Mouse (Mus musculus) liver (tissue): ENCODE measurements at regions not wholly inside any gene's neighbourhood (a gene's known extent, or its start where the extent isn't known, plus 50 kb on each side); places are given as distances from the start of the nearest gene placed in this dataset.

ENCODE experiments used
- DNase-seq: peaks from one replicate; pipeline ENCODE4 v3.0.0-alpha.2; 2020; ENCODE audit warnings: mixed read lengths

- DNase-seq = peak; percentile 0
These were observed 89.7 kb upstream of the Pgrmc2 start for GRCm38 (mm10) chr3:41172306-41173215.

DNA sequence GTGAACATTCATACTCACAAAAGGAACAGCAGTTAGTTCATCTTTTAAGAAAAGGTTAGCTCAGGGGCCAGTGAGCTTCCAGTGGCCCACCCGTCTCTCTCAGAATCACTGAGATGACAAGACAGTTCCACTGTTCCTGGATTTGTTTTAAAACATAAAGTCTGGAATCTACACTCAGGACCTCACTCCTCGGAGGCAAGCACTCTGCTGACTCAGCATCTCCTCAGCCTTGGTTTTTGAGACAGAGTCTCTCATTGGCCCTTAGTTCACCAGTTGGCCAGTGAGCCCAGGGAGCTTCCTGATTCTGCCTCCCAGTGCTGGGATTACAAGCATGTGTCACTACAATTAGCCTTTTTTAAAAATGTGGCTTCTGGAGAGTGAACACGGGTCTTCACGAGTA lies 88.9 kb upstream of the Pgrmc2 start:
- DNase-seq = peak; percentile 59

DNA sequence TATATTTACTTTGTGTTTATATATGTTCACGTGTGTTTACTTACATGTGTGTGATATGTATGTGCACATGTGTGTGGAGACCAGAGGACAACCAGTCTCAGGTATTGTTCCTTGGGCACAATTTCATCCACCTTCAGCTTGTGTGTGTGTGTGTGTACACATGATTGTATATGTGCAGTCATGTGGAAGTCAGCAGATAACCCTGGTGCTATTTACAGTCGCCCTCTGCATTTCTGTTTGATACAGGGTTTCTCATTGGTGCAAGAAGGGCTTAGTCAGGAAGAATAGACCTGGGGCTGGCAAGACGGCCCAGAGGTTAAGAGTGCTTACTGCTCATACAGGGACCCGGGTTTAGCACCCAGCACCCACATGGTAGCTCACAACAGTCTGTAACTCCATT lies 88.5 kb upstream of the Pgrmc2 start:
- DNase-seq = peak; percentile 37

- no peak for DNase-seq
These were observed 87.7 kb upstream of the Pgrmc2 start for GRCm38 (mm10) chr3:41170566-41170965.

GRCm38 (mm10) chr3:41169430-41169829 lies 86.6 kb upstream of the Pgrmc2 start:
- DNase-seq = peak; percentile 89

- DNase-seq = peak; percentile 63
These were observed 85.5 kb upstream of the Pgrmc2 start for GRCm38 (mm10) chr3:41168181-41168967.

GRCm38 (mm10) chr3:41167476-41167875 lies 84.6 kb upstream of the Pgrmc2 start:
- DNase-seq = no peak

GRCm38 (mm10) chr3:41164736-41165135 lies 81.9 kb upstream of the Pgrmc2 start:
- DNase-seq = no peak

DNA sequence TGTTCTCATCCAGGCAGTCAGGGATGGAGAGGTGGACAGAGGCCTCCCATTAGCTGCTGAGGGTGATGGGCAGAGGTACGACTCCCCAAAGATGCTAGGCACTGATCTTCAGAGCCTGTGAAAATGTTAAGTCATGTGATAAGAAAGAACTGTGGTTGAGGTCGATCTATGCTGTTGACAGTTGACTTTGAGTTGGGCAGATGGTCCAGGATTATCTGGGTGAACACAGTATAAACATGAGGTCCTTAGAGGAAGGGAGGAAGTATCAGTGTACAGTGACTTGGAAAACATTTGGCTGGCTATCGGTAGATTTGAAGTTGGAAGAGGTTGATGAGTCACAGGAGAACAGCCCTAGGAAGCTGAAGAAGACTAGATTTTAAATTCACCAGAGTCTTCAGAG lies 80.9 kb upstream of the Pgrmc2 start:
- peak; percentile 20 for DNase-seq

DNA sequence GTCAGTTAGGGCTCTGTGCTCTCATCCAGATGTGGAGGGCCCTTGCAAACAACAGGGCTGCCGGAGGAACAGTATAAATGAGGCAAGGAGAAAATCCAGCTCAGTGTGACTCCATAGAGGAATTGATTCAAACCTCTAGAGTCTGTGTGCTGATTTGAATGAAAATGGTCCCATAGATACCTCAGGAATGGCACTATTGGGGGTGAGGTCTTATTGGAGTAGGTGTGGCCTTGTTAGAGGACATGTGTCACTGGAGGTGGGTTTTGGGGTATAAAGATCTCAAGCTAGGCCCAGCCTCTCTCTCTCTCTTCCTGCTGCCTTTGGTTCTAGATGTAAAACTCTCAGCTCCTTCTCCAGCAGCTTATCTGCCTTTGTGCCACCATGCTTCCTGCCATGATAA lies 79.7 kb upstream of the Pgrmc2 start:
- no peak for DNase-seq

- DNase-seq = no peak
These were observed 77.8 kb upstream of the Pgrmc2 start for GRCm38 (mm10) chr3:41160648-41161047.

DNA sequence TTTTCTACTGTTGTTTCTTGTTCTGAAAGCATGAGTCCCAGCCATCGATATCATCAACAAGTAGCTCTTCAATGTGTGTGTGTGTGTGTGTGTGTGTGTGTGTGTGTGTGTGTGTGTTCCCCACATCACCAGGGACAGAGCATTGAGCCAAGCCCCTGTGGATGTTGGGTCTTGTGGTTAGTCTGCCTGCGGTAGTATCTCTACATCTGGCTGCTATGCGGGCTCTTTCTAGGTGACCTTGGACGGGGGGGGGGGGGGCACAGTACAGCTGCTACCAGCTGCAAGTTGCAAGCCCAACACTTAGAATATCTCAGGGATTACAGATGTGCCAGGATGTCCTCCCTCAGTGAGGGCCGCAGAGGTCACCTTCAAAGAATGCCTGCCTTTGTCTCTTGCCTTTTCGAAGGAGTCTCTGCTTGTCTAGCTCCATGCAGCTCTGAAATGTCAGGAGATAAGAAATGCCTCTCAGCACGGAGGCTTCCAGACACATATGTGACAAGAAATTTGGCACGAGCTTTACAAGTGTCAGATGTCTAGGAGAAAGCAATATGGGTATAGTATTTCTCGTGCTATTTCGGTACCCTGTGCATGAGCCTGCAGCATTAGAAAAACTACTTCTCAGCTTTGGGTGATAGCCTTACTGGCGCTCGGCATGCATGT lies 75.6 kb upstream of the Pgrmc2 start:
- DNase-seq = no peak

DNA sequence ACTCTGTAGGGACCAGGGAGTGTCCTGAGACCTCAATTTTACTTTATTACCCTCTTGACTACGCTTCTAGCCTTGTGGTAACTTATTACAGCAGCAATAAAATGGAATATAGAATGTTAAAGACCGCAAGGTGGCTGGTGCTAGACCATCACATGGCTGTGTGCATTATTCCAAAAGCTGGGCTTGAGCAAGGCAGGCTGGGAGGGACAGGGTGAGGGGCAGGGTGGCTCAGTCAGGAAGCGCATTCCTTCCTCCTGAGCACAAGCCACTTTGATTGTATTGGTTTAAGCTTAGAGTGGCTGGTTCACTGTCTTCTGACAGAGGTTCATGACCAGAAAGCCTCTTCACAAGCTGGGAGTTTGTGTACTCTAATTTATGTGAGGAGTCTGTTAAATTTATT lies 74.6 kb upstream of the Pgrmc2 start:
- no peak for DNase-seq

- DNase-seq = peak; percentile 47
These were observed 73.7 kb upstream of the Pgrmc2 start for GRCm38 (mm10) chr3:41156562-41156961.

DNA sequence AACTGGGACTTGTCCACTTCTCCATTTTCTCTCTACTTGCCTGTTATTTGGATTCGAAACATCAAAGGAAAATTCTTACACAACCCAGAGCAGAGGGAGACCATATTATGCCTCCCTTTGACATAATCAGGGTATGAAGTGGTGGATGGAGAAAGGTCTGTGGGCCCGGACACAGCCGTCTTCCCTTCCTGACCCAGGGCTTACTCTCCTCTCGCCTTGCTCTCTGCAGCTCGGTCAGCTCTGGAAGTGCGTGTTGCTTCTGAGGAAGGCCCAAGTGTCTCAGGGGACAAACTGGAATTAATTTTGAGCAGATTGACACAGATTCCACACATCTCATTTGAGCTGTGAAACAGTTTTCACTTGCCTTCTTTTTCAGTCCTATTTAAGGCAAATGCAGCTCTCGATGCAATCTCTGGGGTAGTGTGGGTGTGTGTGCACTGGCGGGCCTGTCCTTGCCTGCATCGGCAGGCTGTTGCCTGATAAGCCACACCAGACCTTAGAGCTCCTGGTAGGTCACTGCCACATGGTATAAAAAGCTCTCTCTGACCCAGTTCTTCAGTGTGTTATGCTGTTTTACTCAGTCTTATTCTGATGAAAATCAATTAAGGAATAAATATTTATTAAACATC lies 72.4 kb upstream of the Pgrmc2 start:
- DNase-seq = peak; percentile 84

GRCm38 (mm10) chr3:41154402-41154801 lies 71.6 kb upstream of the Pgrmc2 start:
- no peak for DNase-seq

DNA sequence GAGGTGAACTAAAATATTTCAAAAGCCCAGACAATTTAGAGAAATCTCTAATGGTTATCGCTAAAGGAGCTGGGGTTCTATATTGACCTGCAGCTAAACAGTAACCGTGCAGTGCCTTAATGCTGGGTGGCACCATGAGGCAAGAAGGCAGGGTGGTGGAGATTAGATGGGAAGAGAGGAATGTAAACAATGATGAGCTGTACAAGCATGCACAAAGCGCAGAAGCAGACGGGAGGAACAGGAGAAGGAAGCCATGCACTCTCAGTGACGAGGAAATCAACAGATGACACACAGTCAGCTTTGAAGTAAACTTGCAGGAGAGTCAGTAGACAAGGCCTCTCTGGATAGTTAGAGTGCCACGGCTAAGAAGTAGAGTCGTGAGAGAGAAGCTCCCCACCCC lies 69.1 kb upstream of the Pgrmc2 start:
- DNase-seq = no peak

- DNase-seq = no peak
These were observed 57.5 kb upstream of the Pgrmc2 start for GRCm38 (mm10) chr3:41140391-41140790.

DNA sequence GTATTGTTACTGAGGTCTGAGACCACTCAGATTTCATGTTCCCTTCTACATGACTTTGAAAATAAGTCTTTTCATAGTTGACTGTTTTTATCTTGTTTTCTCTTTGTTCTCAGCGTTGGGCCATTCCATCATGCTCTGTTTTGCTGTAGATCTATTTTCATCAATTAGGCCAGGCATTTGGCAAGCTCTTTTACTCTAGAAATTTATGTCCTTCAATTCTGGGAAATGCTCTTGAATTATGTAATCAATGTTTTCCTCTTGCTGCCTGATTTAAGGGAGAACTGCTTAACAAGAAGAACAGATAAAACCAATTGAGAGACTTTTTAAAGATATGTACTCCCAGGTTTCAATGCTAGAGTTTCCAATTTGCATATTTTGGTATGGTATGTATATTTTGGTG lies 55.1 kb upstream of the Pgrmc2 start:
- no peak for DNase-seq

DNA sequence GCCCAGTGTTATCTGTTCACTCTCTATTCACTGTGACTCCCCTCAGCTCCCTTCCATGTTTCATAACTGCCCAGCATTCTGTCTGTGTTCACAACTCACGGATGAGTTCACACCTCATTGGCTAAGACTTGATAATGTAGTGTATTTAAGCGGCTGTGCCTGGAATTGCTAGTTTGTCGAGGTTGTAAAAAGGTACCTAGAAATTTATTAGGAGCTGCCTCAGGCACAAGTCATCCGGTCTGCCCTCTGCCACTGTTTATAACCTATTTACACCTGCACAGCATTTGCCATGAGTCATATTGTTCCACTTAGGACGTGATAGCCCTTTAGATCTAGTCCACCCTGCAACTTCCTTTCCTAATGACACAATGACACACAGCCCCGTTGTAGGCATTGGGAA lies 50.0 kb upstream of the Pgrmc2 start:
- no peak for DNase-seq
